Mouse (Mus musculus) activated CD4-positive, CD25-positive, alpha-beta regulatory T cell, adult 4 months (primary cell): Measurements from ENCODE around the gene Pgm2. TPM values are rescaled to one million over a fixed set of nuclear protein-coding genes. Genes with fewer than 3 reads are reported as not detected.
A peak's percentile ranks its signal among the peaks of the same experiment; 100 is the strongest.

ENCODE experiments used
- ATAC-seq: one replicate; pipeline ENCODE4 v1.8.0; 2017
- polyA plus RNA-seq, 2 experiments: library from polyadenylated mRNA; unstranded; fragments of 100-300 nt; shearing (Covaris generic); gene quantifications; one replicate each; pipeline ENCODE4 v1.2.1; 2017

Gene Pgm2
- polyA plus RNA-seq, 2 experiments from 2014 or later: 31.3 to 32.2 TPM

- ATAC-seq: no peak
These were observed 15.4 kb upstream of the Pgm2 start for GRCm38 (mm10) chr5:64077353-64077752.

GRCm38 (mm10) chr5:64078740-64079461, 13.8 kb upstream of the Pgm2 start:
- ATAC-seq: no peak

GRCm38 (mm10) chr5:64079462-64079817, 13.3 kb upstream of the Pgm2 start:
- ATAC-seq: no peak

GRCm38 (mm10) chr5:64083447-64084359, 9.0 kb upstream of the Pgm2 start:
- ATAC-seq: no peak

GRCm38 (mm10) chr5:64085405-64085804, 7.3 kb upstream of the Pgm2 start:
- no peak for ATAC-seq

- no peak for ATAC-seq
These were observed 4.0 kb upstream of the Pgm2 start for GRCm38 (mm10) chr5:64088740-64089139.

GRCm38 (mm10) chr5:64093349-64093871, 660 bp downstream of the Pgm2 start:
- ATAC-seq: no peak

GRCm38 (mm10) chr5:64095342-64095993, 2.7 kb downstream of the Pgm2 start:
- ATAC-seq: no peak

GRCm38 (mm10) chr5:64101993-64102716, 9.4 kb downstream of the Pgm2 start:
- peak; percentile 16 for ATAC-seq

- peak; percentile 83 for ATAC-seq
These were observed 9.9 kb downstream of the Pgm2 start for GRCm38 (mm10) chr5:64102717-64103075.

- no peak for ATAC-seq
These were observed 15.0 kb downstream of the Pgm2 start for GRCm38 (mm10) chr5:64107596-64108289.

GRCm38 (mm10) chr5:64109217-64109616, 16.5 kb downstream of the Pgm2 start:
- ATAC-seq: no peak

- ATAC-seq: no peak
These were observed 19.6 kb downstream of the Pgm2 start for GRCm38 (mm10) chr5:64112360-64112759.

GRCm38 (mm10) chr5:64114210-64114609, 21.5 kb downstream of the Pgm2 start:
- no peak for ATAC-seq

GRCm38 (mm10) chr5:64117191-64117590, 24.4 kb downstream of the Pgm2 start:
- no peak for ATAC-seq

- no peak for ATAC-seq
These were observed 33.0 kb downstream of the Pgm2 start for GRCm38 (mm10) chr5:64125783-64126182.

GRCm38 (mm10) chr5:64131550-64131949, 38.8 kb downstream of the Pgm2 start:
- ATAC-seq: no peak

- ATAC-seq: no peak
These were observed 41.2 kb downstream of the Pgm2 start for GRCm38 (mm10) chr5:64133901-64134300.

GRCm38 (mm10) chr5:64136325-64136724, 43.6 kb downstream of the Pgm2 start:
- no peak for ATAC-seq

- no peak for ATAC-seq
These were observed 47.5 kb downstream of the Pgm2 start for GRCm38 (mm10) chr5:64140202-64140601.

- ATAC-seq: no peak
These were observed 51.6 kb downstream of the Pgm2 start for GRCm38 (mm10) chr5:64144315-64144714.
